Comparison of ENCODE assay signal across 8 mouse cellular contexts in the genomic region with DNA sequence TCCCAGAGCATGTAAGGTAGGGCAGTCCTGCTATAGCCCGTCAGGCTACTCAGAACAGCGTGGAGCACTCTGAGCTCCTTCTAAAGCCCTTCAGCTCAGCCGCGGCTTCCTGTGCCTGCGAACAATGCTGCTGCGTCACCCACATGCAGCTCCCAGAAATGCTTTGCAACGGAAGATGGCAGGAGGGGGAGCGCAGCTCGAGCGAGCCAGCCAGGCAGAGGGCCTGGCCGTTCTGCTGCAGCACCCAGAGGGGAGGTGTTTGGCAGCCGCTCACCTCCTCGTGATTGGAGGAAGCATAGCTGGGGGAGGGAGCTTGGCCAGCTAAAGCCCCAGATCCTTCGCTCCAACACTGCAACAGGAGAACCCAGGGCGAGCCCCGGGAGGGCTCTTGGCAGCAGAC. TPM values are rescaled to one million over a fixed set of nuclear protein-coding genes. Genes with fewer than 3 reads are reported as not detected.
DNase-seq lines count a peak whose midpoint lies in the region; ATAC-seq lines count a peak whose summit lies in the region.

No protein-coding gene starts in this region.

- peak overlapping the region; percentile 88 for H3K27ac ChIP-seq in hindbrain, embryonic 15.5 days (replicated peaks)

- peak overlapping the region; percentile 59 for H3K9ac ChIP-seq in hindbrain, embryonic 15.5 days

- WGBS in hindbrain, embryonic 15.5 days = under 1% methylated on average over 16 of the region's 16 CpGs

- H3K4me1 ChIP-seq in hindbrain, embryonic 15.5 days (replicated peaks) = peaks cover 40% of the 10 kb centered on the region

- peak overlapping the region; percentile 53 for H3K4me3 ChIP-seq in hindbrain, embryonic 15.5 days

- ATAC-seq in hindbrain, embryonic 15.5 days (ENCODE audit: low FRiP score, low read depth) = peak; percentile 99

- peak overlapping the region; percentile 78 for H3K4me2 ChIP-seq in hindbrain, embryonic 15.5 days

- peak; percentile 91 for DNase-seq in T-cell, adult 2 months (ENCODE audit: low spot score)
- peak; percentile 89 to 93 for DNase-seq in cerebellum, postnatal 36 days
- peak; percentile 94 to 95 for DNase-seq in frontal cortex, postnatal 36 days (ENCODE audit: low spot score in 2 of 2)
- peak; percentile 90 for DNase-seq in left cerebral cortex, adult 11 months (ENCODE audit: low spot score)
- DNase-seq in lung, postnatal 4 days = peak; percentile 95 to 98
- DNase-seq in retina, postnatal 7 days (ENCODE audit: low read depth, low spot score) = peak; percentile 80
- DNase-seq in urinary bladder, adult 2 months (ENCODE audit: low spot score) = peak; percentile 87

- no peaks in the 10 kb centered on the region for H3K9me3 ChIP-seq in hindbrain, embryonic 15.5 days

- no peaks in the 10 kb centered on the region for H3K27me3 ChIP-seq in hindbrain, embryonic 15.5 days

- H3K36me3 ChIP-seq in hindbrain, embryonic 15.5 days = peaks cover 20% of the 10 kb centered on the region

RNA-seq across cellular contexts. Expression of a gene that starts 27.8 kb away (rescaled TPM):
- 25.7 and 31.9 TPM in 2 replicates for polyA plus RNA-seq in hindbrain, embryonic 15.5 days (2015; fragmentation: Nextera tagmentation; extraction: Ambion mirVana)
- polyA plus RNA-seq in urinary bladder, adult 2 months (2012; rRNA removed) = 69.4 and 74.6 TPM in 2 replicates

RNA-seq across cellular contexts. Expression of a gene that starts 50.9 kb away (rescaled TPM):
- 58.3 and 63.4 TPM in 2 replicates for polyA plus RNA-seq in hindbrain, embryonic 15.5 days (2015; fragmentation: Nextera tagmentation; extraction: Ambion mirVana)
- polyA plus RNA-seq in urinary bladder, adult 2 months (2012; rRNA removed) = 13.6 and 18.6 TPM in 2 replicates

Comparison
In these comparisons a context has a peak if more than half of its experiments do, and no peak if none do; other contexts are left out.
1. Peak in every context shown above with its lines: DNase-seq, ATAC-seq, H3K4me3 ChIP-seq and H3K27ac ChIP-seq.